Mouse (Mus musculus) midbrain, embryonic 14.5 days (tissue): Measurements from ENCODE around the gene Gm20388. TPM values are rescaled to one million over a fixed set of nuclear protein-coding genes. Genes with fewer than 3 reads are reported as not detected.

ENCODE experiments used
- ATAC-seq: fragments of 200-750 bp; cut with Nextera tagmentation; 2 replicates; pipeline ENCODE4 v1.8.0; 2017; ENCODE audit warnings: moderate number of reproducible peaks, moderate library complexity; ENCODE audit not compliant: low FRiP score, low TSS enrichment
- DNase-seq: peaks from one replicate; pipeline ENCODE4 v3.0.0-alpha.2; 2015
- H3K27ac ChIP-seq: fragments of 300-500 bp; sonication (generic); replicated peaks from 2 replicates; pipeline ENCODE4 v1.5.1; 2014; ENCODE audit warnings: mild to moderate bottlenecking, low read depth, low read length, moderate library complexity
- H3K27me3 ChIP-seq: fragments of 300-500 bp; sonication (generic); 2 replicates; pipeline ENCODE4 v1.6.1; 2014; ENCODE audit warnings: low read length, control low read depth, mixed read lengths; ENCODE audit not compliant: control insufficient read depth, insufficient read depth
- H3K36me3 ChIP-seq: fragments of 300-500 bp; sonication (generic); 2 replicates; pipeline ENCODE4 v1.6.1; 2014; ENCODE audit warnings: low read length, control low read depth; ENCODE audit not compliant: control insufficient read depth, insufficient read depth
- H3K4me1 ChIP-seq: fragments of 300-500 bp; sonication (generic); 2 replicates; pipeline ENCODE4 v1.6.1; 2014; ENCODE audit warnings: mild to moderate bottlenecking, antibody characterized with exemption, low read length, control low read depth; ENCODE audit not compliant: control insufficient read depth, insufficient read depth
- H3K4me2 ChIP-seq: fragments of 300-500 bp; sonication (generic); 2 replicates; pipeline ENCODE4 v1.6.1; 2014; ENCODE audit warnings: mild to moderate bottlenecking, low read length, moderate library complexity
- H3K4me3 ChIP-seq: fragments of 300-500 bp; sonication (generic); replicated peaks from 2 replicates; pipeline ENCODE4 v1.5.1; 2014; ENCODE audit warnings: low read depth, low read length
- H3K9ac ChIP-seq: fragments of 300-500 bp; sonication (generic); replicated peaks from 2 replicates; pipeline ENCODE4 v1.6.1; 2014; ENCODE audit warnings: mild to moderate bottlenecking, low read length, moderate library complexity
- H3K9me3 ChIP-seq: fragments of 300-500 bp; sonication (generic); 2 replicates; pipeline ENCODE4 v1.6.1; 2016; ENCODE audit warnings: low read length, control low read depth, mixed read lengths; ENCODE audit not compliant: control insufficient read depth
- WGBS: fragments of 180-500 bp; shearing (Covaris S2); extraction: QIAGEN DNeasy Blood & Tissue Kit; methylation state at CpG from one replicate; pipeline ENCODE4 v1.1.7; 2014; 5-methylcytosine and 5-hydroxymethylcytosine counted together
- polyA plus RNA-seq: library from polyadenylated mRNA; unstranded; fragments of >200 nt; fragmentation: Nextera tagmentation; extraction: Ambion mirVana; gene quantifications from 2 replicates; pipeline ENCODE4 v1.2.1, GENCODE M21; 2014

Gm20388 gene
- polyA plus RNA-seq, 1 experiment from 2014 or later = 4.1 TPM

DNA sequence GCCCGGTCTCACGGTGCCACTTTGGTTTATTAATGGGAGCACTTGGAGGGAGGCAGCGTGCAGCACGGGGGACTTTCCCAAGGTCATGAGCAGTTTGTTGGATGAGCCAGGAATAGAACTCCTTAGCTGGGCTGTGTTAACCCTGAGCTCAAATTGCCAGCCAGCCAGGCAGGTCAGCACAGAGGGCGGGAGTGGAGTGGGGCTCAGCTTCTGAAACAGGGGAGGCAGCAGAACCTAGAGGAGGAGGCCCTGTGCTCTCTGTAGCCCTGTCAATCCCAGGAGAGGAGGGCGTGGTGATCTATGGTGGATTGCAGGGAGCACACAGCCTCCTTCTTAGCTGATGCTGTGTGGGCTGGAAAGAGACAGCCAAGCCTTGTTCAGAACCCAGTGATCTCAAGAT is 615.2 kb downstream of the Gm20388 start:
- Histone ChIP-seq H3K9ac (no peak overlapping the region; the same call in 1 of the 2 replicates), H3K27ac (no peak overlapping the region), H3K4me1 (peaks cover 64% of the 10 kb centered on the region), H3K4me2 (no peak overlapping the region), H3K27me3 (no peaks in the 10 kb centered on the region), H3K36me3 (no peaks in the 10 kb centered on the region), H3K4me3 (no peak overlapping the region), H3K9me3 (no peaks in the 10 kb centered on the region)
- 61% methylated on average over 6 of the region's 6 CpGs for WGBS
- no peak for ATAC-seq
- DNase-seq = no peak

DNA sequence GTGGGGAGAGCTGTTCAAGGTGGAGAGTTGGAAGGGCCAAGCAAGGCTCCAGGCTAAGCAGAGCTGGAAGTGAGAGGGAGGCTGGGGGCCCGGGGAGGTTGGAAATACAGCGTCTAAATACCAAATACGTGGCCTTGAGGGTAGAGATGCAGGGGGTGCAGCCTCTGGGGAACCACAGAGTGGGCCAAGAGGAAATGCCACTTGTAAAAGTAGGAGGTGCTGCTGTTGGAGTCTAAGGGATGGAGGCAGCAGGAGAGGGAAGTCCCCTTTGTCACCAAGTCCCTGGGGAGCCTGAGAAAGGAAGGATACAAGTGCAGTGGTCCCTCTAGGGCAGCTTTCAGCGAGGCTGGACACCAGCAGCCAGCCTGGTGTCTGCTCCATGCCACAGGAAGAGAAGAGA is 615.9 kb downstream of the Gm20388 start:
- H3K9me3 ChIP-seq = no peaks in the 10 kb centered on the region
- peaks cover 62% of the 10 kb centered on the region for H3K4me1 ChIP-seq
- DNase-seq (no peak), ATAC-seq (no peak)
- no peak overlapping the region for H3K4me2 ChIP-seq
- H3K36me3 ChIP-seq = no peaks in the 10 kb centered on the region
- H3K4me3 ChIP-seq = no peak overlapping the region
- 36% methylated on average over 4 of the region's 4 CpGs for whole genome bisulfite sequencing
- no peak overlapping the region for H3K27ac ChIP-seq
- no peaks in the 10 kb centered on the region for H3K27me3 ChIP-seq
- no peak overlapping the region; the same call in 1 of the 2 replicates for H3K9ac ChIP-seq

DNA sequence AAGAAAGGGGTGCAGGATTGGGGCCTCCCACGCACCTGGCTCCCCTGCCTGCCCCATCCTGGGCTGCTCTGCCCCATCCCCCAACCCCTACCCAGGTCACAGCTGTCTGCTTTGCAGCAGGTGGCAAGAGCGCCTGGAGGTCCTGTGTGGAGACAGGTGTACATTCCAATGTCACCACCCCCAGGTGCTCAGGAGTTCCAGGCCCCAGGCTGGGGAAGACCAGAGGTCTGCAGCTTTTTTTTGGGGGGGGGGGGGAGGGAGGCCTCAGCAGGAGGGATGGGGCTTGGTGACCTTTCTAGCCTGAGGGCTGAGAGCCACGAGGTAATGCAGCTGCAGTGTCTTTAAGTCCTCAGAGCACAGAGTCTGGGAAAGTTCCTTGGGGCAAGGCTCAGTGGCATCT is 617.7 kb downstream of the Gm20388 start:
- H3K27me3 ChIP-seq = no peaks in the 10 kb centered on the region
- no peaks in the 10 kb centered on the region for H3K9me3 ChIP-seq
- H3K27ac ChIP-seq = no peak overlapping the region
- H3K36me3 ChIP-seq = no peaks in the 10 kb centered on the region
- ATAC-seq (no peak), DNase-seq (no peak)
- WGBS = 23% methylated on average over 3 of the region's 3 CpGs
- peaks cover 68% of the 10 kb centered on the region for H3K4me1 ChIP-seq
- no peak overlapping the region for H3K4me2 ChIP-seq
- H3K9ac ChIP-seq = no peak overlapping the region
- H3K4me3 ChIP-seq = no peak overlapping the region

- WGBS = 45% methylated on average over 7 of the region's 7 CpGs
- no peak overlapping the region for H3K9ac ChIP-seq
- no peak overlapping the region for H3K27ac ChIP-seq
- no peaks in the 10 kb centered on the region for H3K27me3 ChIP-seq
- no peak overlapping the region for H3K4me3 ChIP-seq
- DNase-seq (no peak), ATAC-seq (no peak)
- peaks cover 72% of the 10 kb centered on the region for H3K4me1 ChIP-seq
- no peaks in the 10 kb centered on the region for H3K9me3 ChIP-seq
- H3K36me3 ChIP-seq = no peaks in the 10 kb centered on the region
- no peak overlapping the region for H3K4me2 ChIP-seq
Measured at GRCm38 (mm10) chr8:120529226-120529625, 618.6 kb downstream of the Gm20388 start.

- Histone ChIP-seq H3K4me1 (peaks cover 82% of the 10 kb centered on the region), H3K4me2 (no peak overlapping the region), H3K36me3 (no peaks in the 10 kb centered on the region), H3K9me3 (no peaks in the 10 kb centered on the region), H3K9ac (no peak overlapping the region), H3K4me3 (no peak overlapping the region), H3K27ac (peak overlapping the region; percentile 86), H3K27me3 (no peaks in the 10 kb centered on the region)
- ATAC-seq (no peak), DNase-seq (no peak)
- WGBS = 48% methylated on average over 16 of the region's 16 CpGs
Measured at GRCm38 (mm10) chr8:120530954-120531656, 620.5 kb downstream of the Gm20388 start.

DNA sequence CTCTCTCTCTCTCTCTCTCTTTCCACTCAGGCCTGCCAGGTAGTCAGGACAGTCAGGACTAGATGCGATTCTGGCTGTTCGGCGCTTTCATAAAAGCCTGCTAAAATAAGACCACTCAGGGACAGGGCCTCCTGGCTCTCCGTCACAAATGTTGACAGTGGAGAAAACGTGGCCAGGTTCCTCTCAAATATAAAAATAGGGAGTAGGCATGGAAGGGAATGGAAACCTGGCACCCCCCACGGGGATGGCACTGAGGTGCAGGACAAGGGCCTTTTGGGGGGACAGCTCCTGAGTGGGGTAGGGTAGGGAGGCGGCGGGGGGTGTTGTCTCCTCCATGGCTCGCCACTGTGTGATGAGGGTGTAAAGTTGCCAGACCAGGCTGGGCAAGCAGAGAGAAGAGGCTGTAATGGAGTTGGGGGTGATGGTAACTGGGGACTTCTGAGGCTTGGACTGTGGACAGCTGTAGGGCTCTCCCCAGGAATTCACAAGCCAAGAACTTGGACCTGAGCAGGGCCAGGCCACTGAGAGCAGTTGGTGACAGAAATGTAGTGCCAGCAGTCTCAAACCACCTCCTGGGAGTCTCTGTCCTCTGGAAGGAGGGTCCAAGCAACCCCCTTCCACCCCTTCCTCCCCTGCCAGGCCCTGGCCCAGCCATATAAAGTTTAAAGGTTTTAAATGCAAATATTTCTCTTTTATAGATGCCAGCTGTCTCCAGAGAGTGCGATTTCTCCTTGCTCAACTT is 621.3 kb downstream of the Gm20388 start:
- Histone ChIP-seq H3K9me3 (no peaks in the 10 kb centered on the region), H3K27ac (peak overlapping the region; percentile 86), H3K4me1 (peaks cover 82% of the 10 kb centered on the region), H3K27me3 (no peaks in the 10 kb centered on the region), H3K36me3 (no peaks in the 10 kb centered on the region), H3K4me2 (peak overlapping the region; percentile 8; the same call in 1 of the 2 replicates), H3K4me3 (no peak overlapping the region), H3K9ac (no peak overlapping the region; the same call in 1 of the 2 replicates)
- DNase-seq = no peak
- ATAC-seq = no peak
- WGBS = 44% methylated on average over 10 of the region's 10 CpGs

DNA sequence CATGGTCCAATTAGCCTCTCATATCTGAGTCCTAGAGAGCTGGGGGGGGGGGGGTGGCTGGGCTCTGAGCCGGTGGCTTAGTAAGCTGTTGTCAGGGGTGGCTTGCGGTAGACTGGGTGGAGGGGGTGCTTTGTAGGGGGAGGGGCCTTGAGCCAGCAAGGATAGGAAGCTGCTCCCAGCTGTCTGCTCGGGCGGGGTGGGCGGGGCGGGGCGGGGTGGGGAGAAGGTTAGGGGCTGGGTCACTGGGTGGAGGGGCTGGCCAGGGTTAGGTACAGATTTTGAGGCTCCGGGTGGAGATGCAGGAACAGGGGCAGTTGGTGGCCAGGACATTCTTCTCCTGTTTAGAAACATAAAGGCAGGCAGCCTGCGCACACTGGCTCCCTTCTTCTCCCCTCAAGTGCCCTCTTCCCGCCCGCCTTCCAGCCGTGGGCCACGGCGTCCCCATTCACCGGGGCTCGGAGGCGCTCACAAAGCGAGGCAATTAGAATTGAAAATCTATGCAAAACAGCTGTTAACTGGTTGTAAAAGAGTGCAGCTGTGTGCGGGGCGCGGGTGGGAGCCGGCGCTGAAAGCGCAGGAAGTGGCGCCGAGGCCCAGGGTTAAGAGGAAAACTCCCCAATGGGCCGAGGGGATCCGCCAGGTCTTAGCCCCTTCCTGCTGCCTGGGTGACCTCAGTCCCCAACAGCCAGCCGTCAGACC is 622.0 kb downstream of the Gm20388 start:
- Histone ChIP-seq H3K4me3 (peak overlapping the region; percentile 12), H3K27ac (peak overlapping the region; percentile 86), H3K4me2 (peak overlapping the region; percentile 48), H3K4me1 (peaks cover 79% of the 10 kb centered on the region), H3K36me3 (no peaks in the 10 kb centered on the region), H3K27me3 (no peaks in the 10 kb centered on the region), H3K9me3 (no peaks in the 10 kb centered on the region), H3K9ac (peak overlapping the region; percentile 34; the same call in 1 of the 2 replicates)
- WGBS = under 1% methylated on average over 29 of the region's 29 CpGs
- ATAC-seq (peak; percentile 48; the same call in 1 of the 2 replicates), DNase-seq (peak; percentile 80)

DNA sequence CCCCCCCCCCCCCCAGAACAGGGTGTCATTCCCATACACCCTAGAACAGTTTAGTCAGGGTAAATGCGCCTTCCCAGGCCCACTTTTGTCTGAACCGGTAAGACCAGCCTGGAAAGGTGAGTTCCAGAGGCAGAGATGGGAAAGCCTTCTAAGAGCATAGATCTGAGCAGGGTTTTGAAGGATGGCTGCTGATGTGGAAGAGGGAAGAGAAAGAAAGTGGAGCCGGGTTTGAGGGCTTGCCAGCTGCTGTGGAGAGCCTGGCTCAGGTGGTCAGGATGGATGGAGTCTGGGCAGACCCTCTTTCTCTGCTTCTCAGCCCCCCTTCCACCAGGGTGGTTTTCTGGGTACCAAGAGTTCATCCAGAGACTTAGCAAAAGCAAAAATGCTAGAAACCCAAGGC is 622.7 kb downstream of the Gm20388 start:
- H3K9ac ChIP-seq = peak overlapping the region; percentile 34; the same call in 1 of the 2 replicates
- ATAC-seq (no peak), DNase-seq (no peak)
- no peaks in the 10 kb centered on the region for H3K27me3 ChIP-seq
- WGBS = 19% methylated on average over 3 of the region's 3 CpGs
- H3K4me1 ChIP-seq = peaks cover 77% of the 10 kb centered on the region
- H3K9me3 ChIP-seq = no peaks in the 10 kb centered on the region
- no peaks in the 10 kb centered on the region for H3K36me3 ChIP-seq
- peak overlapping the region; percentile 48 for H3K4me2 ChIP-seq
- peak overlapping the region; percentile 12; the same call in 1 of the 2 replicates for H3K4me3 ChIP-seq
- peak overlapping the region; percentile 86 for H3K27ac ChIP-seq
